Mouse (Mus musculus) gastrocnemius, adult 8-10 months (tissue): ENCODE data around the gene Theg. TPM values are rescaled to one million over a fixed set of nuclear protein-coding genes. Genes with fewer than 3 reads are reported as not detected.

Experiments
- DNase-seq, 2 experiments: peaks; one replicate each; pipeline ENCODE4 v3.0.0; 2022; ENCODE audit warnings: low spot score in 2 of 2
- total RNA-seq, 4 experiments: library from RNA; stranded (reverse); gene quantifications; 2 replicates each; pipeline ENCODE4 v1.2.4; 2022

Gene Theg
- total RNA-seq, 4 experiments from 2014 or later: not detected

GRCm38 (mm10) chr10:79594872-79595589 lies 7.9 kb upstream of the Theg start:
- DNase-seq: peak in 1 of 2 experiments; percentile 29

- DNase-seq: no peak
These were observed 7.0 kb upstream of the Theg start for GRCm38 (mm10) chr10:79594111-79594510.

- DNase-seq: no peak
These were observed 3.6 kb upstream of the Theg start for GRCm38 (mm10) chr10:79590702-79591101.

- no peak for DNase-seq
These were observed 608 bp upstream of the Theg start for GRCm38 (mm10) chr10:79587752-79588126.

- no peak for DNase-seq
These were observed 888 bp downstream of the Theg start for GRCm38 (mm10) chr10:79586243-79586642.

- DNase-seq: no peak
These were observed 1.4 kb downstream of the Theg start for GRCm38 (mm10) chr10:79585723-79586122.

GRCm38 (mm10) chr10:79585136-79585535 lies 2.0 kb downstream of the Theg start:
- DNase-seq: no peak

GRCm38 (mm10) chr10:79584426-79584825 lies 2.7 kb downstream of the Theg start:
- no peak for DNase-seq

- DNase-seq: no peak
These were observed 3.1 kb downstream of the Theg start for GRCm38 (mm10) chr10:79584021-79584420.

GRCm38 (mm10) chr10:79581501-79581900 lies 5.6 kb downstream of the Theg start:
- DNase-seq: no peak

GRCm38 (mm10) chr10:79580811-79581210 lies 6.3 kb downstream of the Theg start:
- DNase-seq: no peak

GRCm38 (mm10) chr10:79580356-79580755 lies 6.8 kb downstream of the Theg start:
- no peak for DNase-seq

GRCm38 (mm10) chr10:79579781-79580180 lies 7.3 kb downstream of the Theg start:
- DNase-seq: no peak

GRCm38 (mm10) chr10:79578891-79579290 lies 8.2 kb downstream of the Theg start:
- no peak for DNase-seq

- no peak for DNase-seq
These were observed 8.9 kb downstream of the Theg start for GRCm38 (mm10) chr10:79578276-79578675.

- no peak for DNase-seq
These were observed 9.8 kb downstream of the Theg start for GRCm38 (mm10) chr10:79577376-79577775.

GRCm38 (mm10) chr10:79575754-79576153 lies 11.4 kb downstream of the Theg start:
- DNase-seq: no peak

GRCm38 (mm10) chr10:79574796-79575195 lies 12.3 kb downstream of the Theg start:
- no peak for DNase-seq

GRCm38 (mm10) chr10:79574350-79574749 lies 12.8 kb downstream of the Theg start:
- DNase-seq: no peak

GRCm38 (mm10) chr10:79573611-79574010 lies 13.5 kb downstream of the Theg start:
- no peak for DNase-seq

GRCm38 (mm10) chr10:79571314-79571713 lies 15.8 kb downstream of the Theg start:
- no peak for DNase-seq

- no peak for DNase-seq
These were observed 17.2 kb downstream of the Theg start for GRCm38 (mm10) chr10:79569921-79570320.

- DNase-seq: no peak
These were observed 27.4 kb downstream of the Theg start for GRCm38 (mm10) chr10:79559716-79560115.

GRCm38 (mm10) chr10:79557496-79557895 lies 29.6 kb downstream of the Theg start:
- no peak for DNase-seq
